Mouse (Mus musculus) C2C12 (cell line): ENCODE measurements around the gene Gm9732.
"Not testable (repeated sequence)": the region's sequence is repeated elsewhere in the genome, so short reads cannot be mapped to it uniquely, and the experiment has no call there.

ENCODE experiments used
- CEBPB ChIP-seq: IDR thresholded peaks from one replicate; pipeline ENCODE4 v1.6.1; 2011; ENCODE audit warnings: low read depth, mild to moderate bottlenecking, control low read depth, moderate library complexity
- CTCF ChIP-seq: IDR thresholded peaks from one replicate; pipeline ENCODE4 v1.5.1; 2011; ENCODE audit not compliant: control insufficient read depth, insufficient read depth, insufficient read length
- MAX ChIP-seq: IDR thresholded peaks from one replicate; pipeline ENCODE4 v1.6.1; 2011; ENCODE audit warnings: mild to moderate bottlenecking, control low read depth
- MYOD1 ChIP-seq: IDR thresholded peaks from one replicate; pipeline ENCODE4 v1.6.1; 2011; ENCODE audit warnings: low read depth; ENCODE audit not compliant: control insufficient read depth, insufficient read length
- MYOG ChIP-seq: IDR thresholded peaks from one replicate; pipeline ENCODE4 v1.6.1; 2011; ENCODE audit not compliant: control insufficient read depth, insufficient read length; ENCODE audit errors: extremely low read depth
- USF1 ChIP-seq: IDR thresholded peaks from one replicate; pipeline ENCODE4 v1.6.1; 2011; ENCODE audit warnings: low read depth, mild to moderate bottlenecking, control low read depth, moderate library complexity

- not testable (repeated sequence) for TF ChIP-seq MYOG, MAX, USF1, CTCF, CEBPB, MYOD1
Measured at GRCm38 (mm10) chr14:43250549-43251253, 24.1 kb upstream of the Gm9732 start.
